Mouse (Mus musculus): Measurements from ENCODE around the gene Ptbp3.

- TF ChIP-seq CTCF (IDR thresholded peaks at IDR 0.05; ENCODE audit: control insufficient read depth, insufficient read depth, insufficient read length) = no peak
- TF ChIP-seq FOSL1 (IDR thresholded peaks at IDR 0.05; ENCODE audit: insufficient read depth, low read length, poor library complexity, severe bottlenecking) = no peak
- TF ChIP-seq USF1 (IDR thresholded peaks at IDR 0.05; ENCODE audit: low read depth) = no peak
- no peak for TF ChIP-seq MYOG (IDR thresholded peaks at IDR 0.05; ENCODE audit: control insufficient read depth, extremely low read depth, insufficient read length)
Observed at GRCm38 (mm10) chr4:59447296-59447695, 101.9 kb downstream of the Ptbp3 start.
